Mouse (Mus musculus) small intestine, adult 2 months (tissue): ENCODE data around the gene Fasl. TPM values are rescaled to one million over a fixed set of nuclear protein-coding genes. Genes with fewer than 3 reads are reported as not detected.
A peak's percentile ranks its signal among the peaks of the same experiment; 100 is the strongest.

Experiments
- H3K27ac ChIP-seq: fragments of 200-500 bp; 2 replicates; pipeline ENCODE4 v1.5.1; 2012; ENCODE audit warnings: low read depth, low read length, control low read depth, inconsistent platforms; ENCODE audit not compliant: insufficient read depth
- H3K27me3 ChIP-seq: fragments of 200-500 bp; 2 replicates; pipeline ENCODE4 v1.6.1; 2012; ENCODE audit warnings: mild to moderate bottlenecking, moderate library complexity, low read length, inconsistent platforms; ENCODE audit not compliant: control insufficient read depth, insufficient read depth
- H3K36me3 ChIP-seq: fragments of 200-500 bp; 2 replicates; pipeline ENCODE4 v1.6.1; 2012; ENCODE audit warnings: mild to moderate bottlenecking, low read length, control low read depth, inconsistent platforms; ENCODE audit not compliant: control insufficient read depth, insufficient read depth
- H3K4me1 ChIP-seq: fragments of 200-500 bp; 2 replicates; pipeline ENCODE4 v1.6.1; 2012; ENCODE audit warnings: low read length, inconsistent platforms, mixed read lengths; ENCODE audit not compliant: control insufficient read depth, insufficient read depth, insufficient read length
- H3K4me3 ChIP-seq: fragments of 200-500 bp; 2 replicates; pipeline ENCODE4 v1.5.1; 2012; ENCODE audit warnings: low read depth, mild to moderate bottlenecking, control low read depth, inconsistent platforms, low read length, moderate library complexity
- CTCF ChIP-seq: fragments of 200-500 bp; IDR thresholded peaks from 2 replicates; pipeline ENCODE4 v1.5.1; 2012; ENCODE audit warnings: low read depth, mild to moderate bottlenecking, control low read depth, inconsistent platforms, low read length, moderate library complexity, mixed read lengths; ENCODE audit not compliant: insufficient replicate concordance, insufficient read length; ENCODE audit errors: extremely low read depth
- POLR2A ChIP-seq: fragments of 200-500 bp; IDR thresholded peaks from 2 replicates; pipeline ENCODE4 v1.6.1; 2012; ENCODE audit warnings: low read depth, mild to moderate bottlenecking, control low read depth, inconsistent platforms, low read length, moderate library complexity
- WGBS: fragments of 180-500 bp; shearing (Covaris S2); methylation state at CpG from one replicate; pipeline ENCODE4 v1.1.7; 2018; 5-methylcytosine and 5-hydroxymethylcytosine counted together
- polyA plus RNA-seq: library from polyadenylated mRNA; depleted of rRNA; stranded (reverse); fragments of >200 nt; gene quantifications from 2 replicates; pipeline ENCODE4 v1.2.3, GENCODE M21; 2012

Fasl gene
- polyA plus RNA-seq, 1 experiment = 0.33 TPM

DNA sequence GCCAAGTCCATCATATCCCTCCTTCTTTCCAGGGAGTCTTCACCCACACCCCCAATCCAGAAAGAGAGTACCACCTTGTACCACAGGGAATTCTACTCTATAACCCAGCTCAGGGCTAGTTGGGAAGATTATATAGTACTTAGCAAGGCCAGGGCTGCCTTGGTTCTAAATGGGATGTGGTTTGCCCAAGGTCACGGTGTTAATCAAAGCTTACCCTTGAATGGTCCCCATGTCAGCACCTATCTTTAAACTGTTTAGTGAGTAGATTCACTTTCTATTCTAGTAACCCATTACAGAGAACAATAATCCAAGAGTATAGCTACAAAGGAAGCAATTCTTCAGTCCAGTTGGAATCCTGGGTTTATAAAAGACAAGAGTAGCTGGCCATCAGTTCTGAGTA, 23.3 kb downstream of the Fasl start:
- Histone ChIP-seq H3K27ac (no peak overlapping the region), H3K4me3 (no peak overlapping the region), H3K36me3 (no peaks in the 10 kb centered on the region), H3K4me1 (peaks cover 4% of the 10 kb centered on the region), H3K27me3 (no peaks in the 10 kb centered on the region)
- TF ChIP-seq CTCF (no peak), POLR2A (no peak)
- WGBS = 94% methylated on average over 1 of the region's 1 CpGs

GRCm38 (mm10) chr1:161761556-161761955, 26.7 kb downstream of the Fasl start:
- no peak overlapping the region for H3K4me3 ChIP-seq
- WGBS = 37% methylated on average over 4 of the region's 4 CpGs
- no peak overlapping the region for H3K27ac ChIP-seq
- no peaks in the 10 kb centered on the region for H3K36me3 ChIP-seq
- peaks cover 2% of the 10 kb centered on the region; the same call in 1 of the 2 replicates for H3K4me1 ChIP-seq
- no peak for TF ChIP-seq POLR2A
- TF ChIP-seq CTCF = no peak
- H3K27me3 ChIP-seq = no peaks in the 10 kb centered on the region

DNA sequence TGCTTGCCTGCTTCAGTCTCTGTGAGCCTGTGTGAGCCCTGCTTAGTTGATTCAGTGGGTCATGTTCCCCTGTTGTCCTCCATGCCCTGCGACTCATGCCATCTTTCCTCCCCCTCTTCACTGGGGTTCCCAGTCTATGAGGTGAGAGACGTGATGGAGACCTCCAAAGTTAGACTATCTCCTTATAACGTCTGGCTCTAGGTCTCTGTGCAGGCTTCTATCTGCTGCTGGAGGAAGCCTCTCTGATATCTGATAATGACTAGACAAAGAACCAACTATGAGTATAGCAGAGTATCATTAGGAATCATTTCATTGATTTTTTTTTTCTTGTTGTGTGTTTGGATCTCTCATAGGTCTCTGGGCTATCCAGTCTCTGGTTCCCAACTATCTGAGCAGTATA, 31.7 kb downstream of the Fasl start:
- H3K4me1 ChIP-seq = peaks cover 1% of the 10 kb centered on the region; the same call in 1 of the 2 replicates
- no peaks in the 10 kb centered on the region for H3K36me3 ChIP-seq
- TF ChIP-seq CTCF = no peak
- TF ChIP-seq POLR2A = no peak
- H3K27me3 ChIP-seq = no peaks in the 10 kb centered on the region
- 80% methylated on average over 3 of the region's 3 CpGs for whole genome bisulfite sequencing
- no peak overlapping the region for H3K4me3 ChIP-seq
- H3K27ac ChIP-seq = no peak overlapping the region

DNA sequence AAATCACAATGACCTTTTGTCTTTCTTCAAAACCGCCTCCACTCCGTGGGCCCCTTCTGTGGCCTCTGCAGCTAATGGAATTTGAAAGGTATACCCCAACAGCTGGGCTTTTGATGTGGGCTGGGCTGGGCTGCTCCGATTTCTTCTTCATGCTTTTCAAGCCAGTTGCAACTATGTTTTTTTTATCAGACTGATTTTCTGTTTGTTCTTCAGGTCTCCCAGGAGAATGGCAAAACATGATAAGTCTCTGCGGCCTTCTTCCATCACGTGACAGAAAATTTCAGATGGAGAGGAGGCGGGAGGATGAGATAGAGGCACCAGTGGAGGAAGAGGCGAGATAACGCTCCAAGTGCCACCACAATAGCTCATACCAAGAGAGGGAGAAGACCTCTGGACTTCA, 37.0 kb downstream of the Fasl start:
- 41% methylated on average over 8 of the region's 8 CpGs for whole genome bisulfite sequencing
- Histone ChIP-seq H3K27me3 (no peaks in the 10 kb centered on the region), H3K4me1 (peaks cover 10% of the 10 kb centered on the region; the same call in 1 of the 2 replicates), H3K36me3 (no peaks in the 10 kb centered on the region), H3K4me3 (no peak overlapping the region), H3K27ac (no peak overlapping the region; the same call in 1 of the 2 replicates)
- no peak for TF ChIP-seq CTCF
- no peak for TF ChIP-seq POLR2A

- WGBS = 25% methylated on average over 8 of the region's 8 CpGs
- H3K27me3 ChIP-seq = no peaks in the 10 kb centered on the region
- no peak for TF ChIP-seq CTCF
- TF ChIP-seq POLR2A = no peak
- no peak overlapping the region for H3K4me3 ChIP-seq
- H3K36me3 ChIP-seq = no peaks in the 10 kb centered on the region
- H3K27ac ChIP-seq = no peak overlapping the region; the same call in 1 of the 2 replicates
- H3K4me1 ChIP-seq = peaks cover 10% of the 10 kb centered on the region; the same call in 1 of the 2 replicates
These were observed 37.7 kb downstream of the Fasl start for GRCm38 (mm10) chr1:161750471-161751041.

DNA sequence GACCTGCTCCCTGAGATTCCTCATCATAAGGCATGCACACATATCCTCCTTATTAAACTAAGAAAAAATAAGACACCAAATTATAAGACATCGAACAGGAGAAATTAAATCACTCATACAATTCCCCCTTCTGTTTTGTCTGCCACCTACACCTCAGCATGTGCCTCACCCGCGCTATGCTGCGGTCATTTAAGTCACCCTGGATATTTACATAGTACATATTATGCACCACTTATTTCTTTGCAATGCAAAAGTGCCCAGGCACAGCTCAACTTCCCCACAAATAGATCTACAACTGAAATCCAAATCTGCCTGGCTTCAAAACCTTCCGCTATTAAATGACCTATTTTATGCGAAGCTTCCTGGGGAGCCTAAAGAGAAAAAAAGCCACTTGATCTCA, 39.6 kb downstream of the Fasl start:
- Histone ChIP-seq H3K27me3 (no peaks in the 10 kb centered on the region), H3K36me3 (no peaks in the 10 kb centered on the region), H3K4me3 (no peak overlapping the region), H3K4me1 (peaks cover 10% of the 10 kb centered on the region; the same call in 1 of the 2 replicates), H3K27ac (no peak overlapping the region)
- TF ChIP-seq CTCF (no peak), POLR2A (no peak)
- 79% methylated on average over 6 of the region's 6 CpGs for WGBS

GRCm38 (mm10) chr1:161748138-161748537, 40.2 kb downstream of the Fasl start:
- Histone ChIP-seq H3K36me3 (no peaks in the 10 kb centered on the region), H3K27ac (no peak overlapping the region), H3K27me3 (no peaks in the 10 kb centered on the region), H3K4me3 (no peak overlapping the region), H3K4me1 (peaks cover 10% of the 10 kb centered on the region; the same call in 1 of the 2 replicates)
- 22% methylated on average over 8 of the region's 8 CpGs for WGBS
- TF ChIP-seq POLR2A = no peak
- peak; percentile 57; the same call in 1 of the 2 replicates for TF ChIP-seq CTCF
